Mouse (Mus musculus): ENCODE data around the gene Stom.

Gene Stom

GRCm38 (mm10) chr2:35320399-35320798 is 16.4 kb downstream of the Stom start:
- DNase-seq (ENCODE audit: extremely low spot score, low read depth, low spot score), result no peak

DNA sequence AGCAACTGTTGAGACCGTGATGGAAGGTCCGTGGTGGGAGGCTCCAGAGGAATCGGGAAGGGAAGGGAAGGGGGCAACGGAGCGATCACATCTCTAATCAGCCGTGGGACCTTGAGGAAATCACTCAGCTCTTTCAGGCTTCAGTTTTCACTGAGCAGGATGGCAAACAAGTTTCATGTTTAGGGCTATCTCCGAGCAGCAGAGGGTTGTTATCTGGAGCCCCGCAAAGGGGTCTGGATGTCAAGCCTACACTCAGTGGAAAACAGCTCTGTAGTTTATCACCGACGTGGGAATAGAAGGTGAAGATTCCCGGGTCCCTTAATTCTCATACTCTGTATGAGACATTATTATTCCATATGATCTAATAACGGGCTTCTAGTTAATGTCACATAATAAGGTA is 18.4 kb downstream of the Stom start:
- DNase-seq (ENCODE audit: extremely low spot score, low read depth, low spot score), result no peak

DNA sequence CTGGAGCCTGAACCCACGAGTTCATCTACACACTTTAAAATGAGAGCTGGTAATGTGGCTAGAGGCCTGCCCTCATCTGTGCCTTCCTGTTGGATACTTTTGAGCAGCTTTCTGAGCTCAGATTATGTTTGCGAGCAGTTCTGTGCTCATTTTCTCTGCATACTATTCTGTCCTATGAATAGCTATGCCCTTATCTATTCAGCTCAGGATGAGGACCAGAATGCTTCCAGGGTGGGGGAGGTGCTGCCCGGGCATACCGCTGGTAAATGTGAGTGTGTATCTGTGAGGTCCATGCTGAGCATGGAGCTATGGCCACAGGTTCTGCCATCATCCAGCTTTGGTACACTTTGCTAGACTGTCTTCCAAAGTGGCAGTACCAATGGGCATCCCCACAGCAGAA is 19.2 kb downstream of the Stom start:
- DNase-seq (ENCODE audit: extremely low spot score, low read depth, low spot score), result no peak

- DNase-seq (ENCODE audit: extremely low spot score, low read depth, low spot score), result no peak
Measured at GRCm38 (mm10) chr2:35314300-35314699, 22.5 kb downstream of the Stom start.

- no peak for DNase-seq (ENCODE audit: extremely low spot score, low read depth, low spot score)
Measured at GRCm38 (mm10) chr2:35309906-35310493, 26.8 kb downstream of the Stom start.

DNA sequence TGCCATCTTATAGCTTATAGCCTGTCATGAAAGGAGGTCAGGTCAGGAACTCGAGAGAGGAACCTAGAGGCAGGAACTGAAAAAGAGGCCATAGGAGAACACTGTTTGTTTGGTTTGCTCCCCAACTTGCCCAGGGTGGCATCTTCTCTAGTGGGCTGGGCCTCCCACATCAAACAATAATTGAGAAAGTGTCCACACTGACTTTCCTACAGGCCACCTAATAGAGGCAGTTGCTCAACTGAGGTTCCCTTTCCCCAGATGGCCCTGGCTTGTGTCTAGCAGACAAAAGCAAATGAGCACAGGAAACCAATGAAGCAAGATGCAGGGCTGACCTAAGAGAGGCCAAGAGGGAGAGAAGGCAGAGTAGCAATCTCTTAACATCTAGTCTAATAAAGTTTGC is 28.6 kb downstream of the Stom start:
- DNase-seq (ENCODE audit: extremely low spot score, low read depth, low spot score), result no peak

GRCm38 (mm10) chr2:35302049-35302885 is 34.5 kb downstream of the Stom start:
- DNase-seq (ENCODE audit: extremely low spot score, low read depth, low spot score), result no peak

DNA sequence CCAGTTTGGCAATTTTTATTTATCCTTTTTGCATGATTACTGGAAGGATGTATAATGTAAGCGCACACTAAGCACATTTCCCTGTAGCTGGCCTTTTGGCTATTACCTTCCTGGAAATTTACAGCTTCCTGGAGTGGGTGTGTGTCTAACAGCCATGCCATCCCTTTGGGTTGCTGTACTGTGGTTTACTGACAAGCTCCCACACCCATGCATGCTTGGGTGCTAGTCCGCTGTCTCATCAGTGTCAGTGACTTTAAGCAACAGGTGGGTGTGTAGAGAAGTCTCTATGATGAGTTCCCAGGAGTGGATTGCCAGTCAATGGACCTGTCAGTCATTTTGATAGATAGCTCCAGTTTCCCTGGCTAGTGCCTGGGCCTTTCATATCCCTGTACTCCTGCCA is 37.3 kb downstream of the Stom start:
- DNase-seq (ENCODE audit: extremely low spot score, low read depth, low spot score), result no peak

DNA sequence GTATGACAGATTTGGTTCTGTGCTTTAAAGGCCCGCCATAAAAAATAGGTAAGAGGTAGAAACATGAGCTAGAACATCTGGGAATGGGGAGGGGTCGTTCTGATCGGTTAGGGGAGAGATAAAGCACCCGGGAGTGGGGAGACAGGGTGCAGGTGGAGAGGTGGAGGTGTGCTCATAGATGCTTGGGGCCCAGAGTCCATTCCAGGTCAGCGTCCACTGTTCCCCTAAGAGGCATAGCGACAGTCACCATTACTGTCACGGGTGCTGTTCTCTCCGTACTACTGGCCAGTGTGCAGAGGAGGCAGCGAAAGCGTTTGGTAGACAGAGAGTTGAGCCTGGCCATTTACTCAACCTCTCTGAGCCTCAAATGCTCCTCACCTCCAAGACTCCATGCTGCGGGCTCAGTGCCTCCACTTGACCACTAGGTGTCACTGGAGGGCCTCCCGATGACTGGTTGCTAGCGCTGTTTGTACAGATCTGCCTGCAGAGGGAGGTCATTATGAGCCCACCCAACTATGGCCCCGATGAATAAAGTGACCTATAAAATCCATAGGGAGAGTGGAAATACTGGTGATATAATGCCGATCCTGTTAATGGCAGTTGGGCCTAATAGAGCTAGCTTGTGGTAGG is 39.0 kb downstream of the Stom start:
- DNase-seq (ENCODE audit: extremely low spot score, low read depth, low spot score), result peak; percentile 72

DNA sequence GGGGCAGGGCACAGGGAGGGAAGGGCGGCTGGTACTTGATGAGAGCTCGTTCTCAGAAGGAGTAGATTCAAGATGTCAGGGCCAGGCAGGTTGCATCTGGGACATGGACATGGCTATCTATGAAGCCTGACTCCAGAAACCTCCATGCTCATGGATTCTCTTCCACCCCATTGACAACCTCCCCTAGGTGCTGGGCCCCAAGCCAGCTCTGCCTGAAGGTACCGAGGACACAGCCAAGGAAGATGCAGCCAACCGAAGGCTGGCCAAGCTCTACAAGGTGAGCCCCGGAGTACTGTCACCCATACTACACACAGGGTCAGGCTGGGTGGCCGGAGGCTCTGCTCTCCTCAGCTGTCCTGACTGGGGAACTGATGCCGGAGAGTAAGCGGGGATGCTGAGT is 43.5 kb downstream of the Stom start:
- DNase-seq (ENCODE audit: extremely low spot score, low read depth, low spot score), result no peak

- no peak for DNase-seq (ENCODE audit: extremely low spot score, low read depth, low spot score)
Measured at GRCm38 (mm10) chr2:35292700-35293099, 44.1 kb downstream of the Stom start.

DNA sequence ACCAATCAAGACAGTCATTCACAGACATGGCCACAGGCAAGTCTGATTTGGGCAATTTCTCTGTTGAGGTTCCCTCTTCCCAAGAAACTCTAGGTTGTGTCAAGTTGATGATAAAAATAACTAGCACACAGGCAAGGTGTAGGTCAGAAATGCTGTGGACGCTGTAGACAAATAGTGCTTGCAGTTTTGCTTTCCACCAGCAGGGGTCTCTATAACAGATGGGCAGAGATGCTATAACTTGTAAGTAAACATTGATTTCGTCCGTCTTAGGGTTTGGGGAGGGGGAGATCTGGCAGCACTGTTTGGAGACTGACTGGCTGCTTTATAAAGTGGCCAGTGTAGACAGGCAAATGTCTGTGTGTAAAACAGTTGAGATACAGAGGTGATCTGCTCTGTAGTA is 44.9 kb downstream of the Stom start:
- peak; percentile 54 for DNase-seq (ENCODE audit: extremely low spot score, low read depth, low spot score)

- DNase-seq (ENCODE audit: extremely low spot score, low read depth, low spot score), result peak; percentile 37
Measured at GRCm38 (mm10) chr2:35288758-35289635, 47.8 kb downstream of the Stom start.

DNA sequence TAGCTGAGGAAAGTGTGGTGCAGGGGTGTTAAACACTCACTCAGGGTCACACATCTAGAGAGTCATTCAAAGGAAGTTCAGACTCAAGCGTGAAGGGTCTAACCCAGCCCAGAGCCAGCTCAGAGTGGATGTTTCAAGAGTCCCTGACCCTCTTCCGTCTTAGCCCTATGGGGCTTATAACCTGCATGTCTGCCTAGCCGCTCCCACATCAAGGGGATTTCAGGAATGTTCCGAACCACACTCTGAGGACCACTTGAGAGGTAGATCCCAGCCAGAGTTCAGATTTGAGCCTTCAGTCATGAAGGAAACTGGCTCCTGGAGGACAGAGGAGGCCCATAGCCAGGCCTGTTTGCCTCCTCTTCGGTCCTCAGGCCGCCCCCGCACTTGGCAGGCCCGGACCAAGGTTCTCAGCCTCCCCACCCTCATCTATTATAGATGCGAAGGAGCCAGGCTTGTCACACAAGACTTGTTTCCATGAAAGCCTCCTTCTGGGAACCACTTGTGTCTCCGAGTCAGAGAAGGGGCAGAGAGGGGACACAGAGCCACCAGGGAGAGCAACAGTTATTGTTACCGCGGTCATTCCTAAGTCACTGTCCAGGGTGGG is 49.7 kb downstream of the Stom start:
- no peak for DNase-seq (ENCODE audit: extremely low spot score, low read depth, low spot score)

DNA sequence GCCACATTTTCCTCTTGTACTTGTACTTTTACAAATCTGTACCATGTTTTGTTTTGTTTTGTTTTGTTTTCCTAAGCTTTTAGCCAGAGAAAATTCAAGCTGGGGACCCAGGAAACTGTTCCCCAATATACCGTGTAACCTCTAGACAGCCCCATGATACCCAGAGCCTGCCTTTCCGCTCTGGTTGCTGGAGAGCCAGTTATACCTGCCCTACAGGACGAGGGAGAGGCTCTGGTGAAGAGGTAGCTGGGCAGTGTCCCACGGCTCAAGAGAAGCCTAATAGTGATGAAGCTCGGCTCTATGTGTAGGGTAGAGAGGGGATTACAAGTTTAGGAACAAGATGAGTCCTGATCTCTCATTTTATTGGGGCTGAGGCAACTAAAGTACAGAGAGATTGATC is 51.6 kb downstream of the Stom start:
- DNase-seq (ENCODE audit: extremely low spot score, low read depth, low spot score), result no peak

GRCm38 (mm10) chr2:35283997-35284396 is 52.8 kb downstream of the Stom start:
- DNase-seq (ENCODE audit: extremely low spot score, low read depth, low spot score), result no peak

- DNase-seq (ENCODE audit: extremely low spot score, low read depth, low spot score), result no peak
Measured at GRCm38 (mm10) chr2:35282214-35282613, 54.6 kb downstream of the Stom start.

DNA sequence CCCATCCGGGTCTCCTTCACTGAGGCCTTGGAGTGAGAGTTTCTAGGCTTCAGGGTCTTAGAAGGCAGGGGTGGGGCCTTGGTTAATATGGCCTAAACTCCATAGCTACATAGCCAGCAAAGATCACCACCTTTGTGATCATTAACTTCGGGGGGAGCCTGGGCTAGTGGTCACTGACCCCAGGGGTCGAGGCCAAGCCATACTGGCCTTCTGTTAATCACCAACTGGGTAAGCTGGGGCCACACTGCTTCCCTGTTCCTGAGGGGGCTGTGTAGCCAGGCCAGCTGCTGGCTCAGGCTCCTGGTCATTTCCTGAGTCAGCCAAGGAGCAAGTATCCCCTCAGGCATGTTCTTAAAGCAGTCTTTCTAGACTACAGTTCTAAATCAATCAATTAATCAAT is 56.8 kb downstream of the Stom start:
- no peak for DNase-seq (ENCODE audit: extremely low spot score, low read depth, low spot score)

DNA sequence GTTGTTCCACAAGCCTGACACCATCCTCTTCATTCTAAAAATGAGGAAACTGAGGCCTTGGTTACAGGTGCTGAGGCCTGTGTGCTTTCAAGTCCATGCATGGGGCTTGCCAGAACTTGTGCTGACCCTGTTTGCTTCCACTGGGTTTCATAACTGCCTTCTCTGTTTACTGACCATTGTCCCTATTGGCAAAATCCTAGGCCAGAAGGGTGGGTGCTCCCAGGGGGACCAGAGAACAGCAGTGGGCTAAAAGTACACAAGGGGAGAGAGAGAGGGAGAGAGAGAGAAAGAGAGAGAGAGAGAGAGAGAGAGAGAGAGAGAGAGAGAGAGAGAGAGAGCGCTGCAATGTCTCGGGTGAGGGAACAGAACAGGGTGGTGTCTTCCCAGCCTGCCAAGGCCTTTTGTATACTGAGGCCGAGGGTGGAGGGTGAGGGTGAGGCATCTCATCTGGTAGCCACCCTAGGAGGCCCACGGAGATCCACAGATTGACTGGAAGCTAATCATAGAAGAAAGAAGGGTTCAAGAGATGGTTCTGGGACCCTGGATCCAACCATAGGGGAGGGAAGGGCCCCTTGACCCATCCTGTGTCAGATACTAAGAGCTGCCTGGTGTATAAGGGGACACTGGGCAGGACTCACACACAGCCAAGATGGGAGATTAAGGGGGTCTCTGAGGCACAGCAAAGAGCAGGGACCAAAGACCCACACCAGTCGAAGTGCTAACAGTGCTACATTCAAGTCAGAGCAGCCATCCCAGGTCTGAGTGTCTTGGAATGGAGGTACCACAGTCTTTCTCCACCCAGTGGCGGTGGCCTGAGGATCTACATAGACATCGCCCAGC is 58.2 kb downstream of the Stom start:
- DNase-seq (ENCODE audit: extremely low spot score, low read depth, low spot score), result no peak

- no peak for DNase-seq (ENCODE audit: extremely low spot score, low read depth, low spot score)
Measured at GRCm38 (mm10) chr2:35277686-35278085, 59.1 kb downstream of the Stom start.

All from hindlimb bud, embryonic 11.5 days (tissue).